Mouse (Mus musculus): ENCODE measurements at regions not wholly inside any gene's neighbourhood (a gene's known extent, or its start where the extent isn't known, plus 50 kb on each side); places are given as distances from the start of the nearest gene placed in this dataset.
A peak's percentile ranks its signal among the peaks of the same experiment; 100 is the strongest.
"Not testable (repeated sequence)": the region's sequence is repeated elsewhere in the genome, so short reads cannot be mapped to it uniquely, and the experiment has no call there.

- Histone ChIP-seq H3K9ac (replicated peaks; ENCODE audit: low read length) (no peak overlapping the region), H3K4me2 (ENCODE audit: low read depth, low read length) (no peak overlapping the region), H3K4me3 (ENCODE audit: low read length) (no peak overlapping the region), H3K4me1 (ENCODE audit: insufficient read depth, low read length) (no peaks in the 10 kb centered on the region), H3K27me3 (ENCODE audit: insufficient read depth, low read length) (no peaks in the 10 kb centered on the region), H3K9me3 (ENCODE audit: low read length) (no peaks in the 10 kb centered on the region), H3K27ac (no peak overlapping the region), H3K36me3 (ENCODE audit: insufficient read depth, low read length) (no peaks in the 10 kb centered on the region)
- ATAC-seq (no peak), DNase-seq (ENCODE audit: low spot score) (no peak)
- 45% methylated on average over 3 of the region's 3 CpGs for WGBS
- no peak for TF ChIP-seq CTCF (IDR thresholded peaks at IDR 0.05; ENCODE audit: low read depth)
These were observed 567.3 kb downstream of the Cntn3 start for GRCm38 (mm10) chr6:102005627-102006026.

GRCm38 (mm10) chr6:101998181-101998580 is 574.7 kb downstream of the Cntn3 start:
- no peak overlapping the region for H3K4me2 ChIP-seq (ENCODE audit: low read depth, low read length)
- ATAC-seq, result no peak
- H3K9me3 ChIP-seq (ENCODE audit: low read length), result no peaks in the 10 kb centered on the region
- no peak overlapping the region for H3K27ac ChIP-seq
- no peak overlapping the region for H3K9ac ChIP-seq (replicated peaks; ENCODE audit: low read length)
- no peak for TF ChIP-seq CTCF (IDR thresholded peaks at IDR 0.05; ENCODE audit: low read depth)
- H3K36me3 ChIP-seq (ENCODE audit: insufficient read depth, low read length), result no peaks in the 10 kb centered on the region
- no peaks in the 10 kb centered on the region for H3K4me1 ChIP-seq (ENCODE audit: insufficient read depth, low read length)
- DNase-seq (ENCODE audit: low spot score), result no peak
- H3K27me3 ChIP-seq (ENCODE audit: insufficient read depth, low read length), result no peaks in the 10 kb centered on the region
- no peak overlapping the region for H3K4me3 ChIP-seq (ENCODE audit: low read length)
- WGBS, result 20% methylated on average over 2 of the region's 2 CpGs

GRCm38 (mm10) chr6:101997629-101998028 is 575.3 kb downstream of the Cntn3 start:
- H3K27ac ChIP-seq, result no peak overlapping the region
- peak; percentile 30 for DNase-seq (ENCODE audit: low spot score)
- H3K27me3 ChIP-seq (ENCODE audit: insufficient read depth, low read length), result no peaks in the 10 kb centered on the region
- H3K4me1 ChIP-seq (ENCODE audit: insufficient read depth, low read length), result no peaks in the 10 kb centered on the region
- no peak overlapping the region for H3K4me3 ChIP-seq (ENCODE audit: low read length)
- WGBS, result 29% methylated on average over 5 of the region's 5 CpGs
- no peaks in the 10 kb centered on the region for H3K9me3 ChIP-seq (ENCODE audit: low read length)
- no peak overlapping the region for H3K9ac ChIP-seq (replicated peaks; ENCODE audit: low read length)
- TF ChIP-seq CTCF (IDR thresholded peaks at IDR 0.05; ENCODE audit: low read depth), result no peak
- H3K36me3 ChIP-seq (ENCODE audit: insufficient read depth, low read length), result no peaks in the 10 kb centered on the region
- H3K4me2 ChIP-seq (ENCODE audit: low read depth, low read length), result no peak overlapping the region
- 0 out of 2 replicates have a peak, but pooled peaks have one; percentile 27 for ATAC-seq

- ATAC-seq (no peak), DNase-seq (ENCODE audit: low spot score) (no peak)
- WGBS, result 86% methylated on average over 2 of the region's 2 CpGs
- Histone ChIP-seq H3K4me1 (ENCODE audit: insufficient read depth, low read length) (no peaks in the 10 kb centered on the region), H3K36me3 (ENCODE audit: insufficient read depth, low read length) (no peaks in the 10 kb centered on the region), H3K27ac (no peak overlapping the region), H3K4me3 (ENCODE audit: low read length) (no peak overlapping the region), H3K4me2 (ENCODE audit: low read depth, low read length) (no peak overlapping the region), H3K9ac (replicated peaks; ENCODE audit: low read length) (no peak overlapping the region), H3K9me3 (ENCODE audit: low read length) (no peaks in the 10 kb centered on the region), H3K27me3 (ENCODE audit: insufficient read depth, low read length) (no peaks in the 10 kb centered on the region)
- no peak for TF ChIP-seq CTCF (IDR thresholded peaks at IDR 0.05; ENCODE audit: low read depth)
These were observed 580.1 kb downstream of the Cntn3 start for GRCm38 (mm10) chr6:101992815-101993214.

GRCm38 (mm10) chr6:101981656-101982055 is 591.2 kb downstream of the Cntn3 start:
- no peaks in the 10 kb centered on the region for H3K27me3 ChIP-seq (ENCODE audit: insufficient read depth, low read length)
- no peaks in the 10 kb centered on the region for H3K4me1 ChIP-seq (ENCODE audit: insufficient read depth, low read length)
- no peaks in the 10 kb centered on the region for H3K36me3 ChIP-seq (ENCODE audit: insufficient read depth, low read length)
- no peaks in the 10 kb centered on the region for H3K9me3 ChIP-seq (ENCODE audit: low read length)
- ATAC-seq (no peak), DNase-seq (ENCODE audit: low spot score) (no peak)
- H3K4me3 ChIP-seq (ENCODE audit: low read length), result no peak overlapping the region
- no peak overlapping the region for H3K27ac ChIP-seq
- no peak overlapping the region for H3K9ac ChIP-seq (replicated peaks; ENCODE audit: low read length)
- TF ChIP-seq CTCF (IDR thresholded peaks at IDR 0.05; ENCODE audit: low read depth), result no peak
- WGBS, result 84% methylated on average over 1 of the region's 1 CpGs
- no peak overlapping the region for H3K4me2 ChIP-seq (ENCODE audit: low read depth, low read length)

GRCm38 (mm10) chr6:101979213-101979612 is 593.7 kb downstream of the Cntn3 start:
- ATAC-seq (no peak), DNase-seq (ENCODE audit: low spot score) (no peak)
- Histone ChIP-seq H3K4me3 (ENCODE audit: low read length) (no peak overlapping the region), H3K27me3 (ENCODE audit: insufficient read depth, low read length) (no peaks in the 10 kb centered on the region), H3K9ac (replicated peaks; ENCODE audit: low read length) (no peak overlapping the region), H3K4me2 (ENCODE audit: low read depth, low read length) (no peak overlapping the region), H3K4me1 (ENCODE audit: insufficient read depth, low read length) (no peaks in the 10 kb centered on the region), H3K36me3 (ENCODE audit: insufficient read depth, low read length) (no peaks in the 10 kb centered on the region), H3K9me3 (ENCODE audit: low read length) (no peaks in the 10 kb centered on the region), H3K27ac (no peak overlapping the region)
- no peak for TF ChIP-seq CTCF (IDR thresholded peaks at IDR 0.05; ENCODE audit: low read depth)
- WGBS, result 66% methylated on average over 2 of the region's 2 CpGs

GRCm38 (mm10) chr6:101964941-101965340 is 587.2 kb upstream of the Pdzrn3 start:
- H3K9ac ChIP-seq (replicated peaks; ENCODE audit: low read length), result no peak overlapping the region
- no peak overlapping the region for H3K27ac ChIP-seq
- TF ChIP-seq CTCF (IDR thresholded peaks at IDR 0.05; ENCODE audit: low read depth), result no peak
- no peaks in the 10 kb centered on the region for H3K9me3 ChIP-seq (ENCODE audit: low read length)
- H3K36me3 ChIP-seq (ENCODE audit: insufficient read depth, low read length), result no peaks in the 10 kb centered on the region
- no peak overlapping the region for H3K4me3 ChIP-seq (ENCODE audit: low read length)
- no peaks in the 10 kb centered on the region for H3K27me3 ChIP-seq (ENCODE audit: insufficient read depth, low read length)
- H3K4me1 ChIP-seq (ENCODE audit: insufficient read depth, low read length), result no peaks in the 10 kb centered on the region
- WGBS, result 72% methylated on average over 2 of the region's 2 CpGs
- ATAC-seq (no peak), DNase-seq (ENCODE audit: low spot score) (no peak)
- H3K4me2 ChIP-seq (ENCODE audit: low read depth, low read length), result no peak overlapping the region

- H3K9ac ChIP-seq (replicated peaks; ENCODE audit: low read length); ATAC-seq; H3K4me3 ChIP-seq (ENCODE audit: low read length); H3K27me3 ChIP-seq (ENCODE audit: insufficient read depth, low read length); H3K9me3 ChIP-seq (ENCODE audit: low read length); H3K36me3 ChIP-seq (ENCODE audit: insufficient read depth, low read length); H3K4me1 ChIP-seq (ENCODE audit: insufficient read depth, low read length); DNase-seq (ENCODE audit: low spot score); H3K27ac ChIP-seq; H3K4me2 ChIP-seq (ENCODE audit: low read depth, low read length): not testable (repeated sequence)
- WGBS, result 86% methylated on average over 3 of the region's 3 CpGs
These were observed 583.8 kb upstream of the Pdzrn3 start for GRCm38 (mm10) chr6:101961476-101961875.

All from hindbrain, postnatal 0 days (tissue).